Mouse (Mus musculus): ENCODE measurements around the gene Rhbdf2.

DNA sequence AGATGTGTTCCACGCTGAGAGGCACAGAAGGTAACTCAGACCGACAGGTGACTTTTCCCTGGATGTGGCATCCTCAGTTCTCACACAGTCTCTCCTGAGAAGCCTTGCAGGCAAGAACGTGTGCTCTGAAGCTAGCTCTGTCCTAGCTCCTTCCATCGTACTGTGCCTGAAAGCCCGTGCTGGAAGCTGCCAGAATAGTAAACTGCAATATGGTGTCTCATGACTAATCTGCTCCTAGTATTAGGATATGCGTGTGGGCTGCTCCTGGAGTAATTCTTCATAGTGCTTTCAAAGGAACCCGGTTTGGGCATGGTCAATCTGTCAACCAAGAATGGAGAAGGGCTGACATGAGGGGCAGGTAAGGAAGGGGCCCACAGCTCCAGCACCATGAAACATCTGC lies 56.0 kb downstream of the Rhbdf2 start:
- no peak for TF ChIP-seq CTCF (conservative IDR thresholded peaks at IDR 0.05; ENCODE audit: low read length)
- no peak for TF ChIP-seq POU5F1 (IDR thresholded peaks at IDR 0.05; ENCODE audit: borderline replicate concordance, low read length)
- TF ChIP-seq NANOG (IDR thresholded peaks at IDR 0.05; ENCODE audit: borderline replicate concordance, low read length): no peak
